31 mouse cellular contexts compared by ENCODE assay signal in the genomic region with DNA sequence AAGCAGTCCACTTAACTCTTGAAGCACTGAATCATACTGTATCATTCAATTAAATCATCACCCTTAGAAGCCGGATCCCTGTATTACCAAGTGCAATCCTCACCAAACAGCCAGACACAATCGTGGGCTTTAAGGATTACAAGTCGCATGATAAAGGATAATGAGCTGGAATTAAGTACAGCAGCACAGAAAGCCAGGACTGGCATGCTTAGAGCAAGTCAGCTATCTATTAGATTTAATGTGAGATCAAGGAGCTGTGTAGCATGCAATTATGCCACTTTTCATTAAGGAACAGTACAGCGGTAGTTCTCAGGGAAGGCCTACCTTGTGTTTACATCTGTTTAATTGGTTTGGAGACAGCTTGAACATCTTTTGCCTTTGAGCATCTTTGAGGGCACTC.
DNase-seq lines count a peak whose midpoint lies in the region; ATAC-seq and TF ChIP-seq lines count a peak whose summit lies in the region.
"Had no signal": no experiment of that assay in that cellular context is flagged by ENCODE, and none has a peak within 500 bp of the region (broad histone marks: within the 10 kb centered on the region; RNA-seq: fewer than 3 reads in every experiment).

No protein-coding gene starts in this region.

- ATAC-seq in midbrain, embryonic 13.5 days = peak; percentile 24; the same call in 1 of the 2 replicates
- no peak for ATAC-seq in midbrain, postnatal 0 days (ENCODE audit: low FRiP score)
- ATAC-seq in neural tube, embryonic 13.5 days (ENCODE audit: low read depth) = no peak
- no peak for ATAC-seq in neural tube, embryonic 15.5 days (ENCODE audit: low FRiP score)
- ATAC-seq: forebrain, embryonic 13.5 days; forebrain, postnatal 0 days; hindbrain, embryonic 16.5 days; Patski had no signal

- no peak overlapping the region for H3K4me2 ChIP-seq in midbrain, embryonic 13.5 days (replicated peaks)
- no peak overlapping the region for H3K4me2 ChIP-seq in midbrain, postnatal 0 days (ENCODE audit: low read depth, low read length, poor library complexity, severe bottlenecking)
- no peak overlapping the region for H3K4me2 ChIP-seq in neural tube, embryonic 13.5 days
- H3K4me2 ChIP-seq in neural tube, embryonic 15.5 days = no peak overlapping the region
- H3K4me2 ChIP-seq: embryonic facial prominence, embryonic 13.5 days; forebrain, embryonic 13.5 days; heart, embryonic 12.5 days; heart, embryonic 15.5 days; hindbrain, embryonic 13.5 days had no signal

- DNase-seq in midbrain, postnatal 0 days (ENCODE audit: low spot score) = no peak
- peak; percentile 40 for DNase-seq in retina, embryonic 14.5 days (ENCODE audit: low spot score)
- no peak for DNase-seq in frontal cortex, postnatal 36 days (ENCODE audit: low spot score in 2 of 2)
- DNase-seq in spleen, postnatal 10 days (ENCODE audit: low spot score in 2 of 2) = no peak
- DNase-seq: adrenal gland, postnatal 10 days; adrenal gland, postnatal 36 days; B cell, adult 2 months; cerebellum, adult 11 months; cerebellum, adult 2 months; cerebellum, adult 9-11 months; cerebellum, postnatal 25 days; forebrain, postnatal 0 days; gastrocnemius, postnatal 25 days; heart, adult 18-20 months; heart, postnatal 10 days; heart, postnatal 36 days had no signal

- H3K36me3 ChIP-seq in midbrain, embryonic 13.5 days = no peaks in the 10 kb centered on the region
- H3K36me3 ChIP-seq in midbrain, postnatal 0 days (ENCODE audit: insufficient read depth, low read length) = no peaks in the 10 kb centered on the region
- no peaks in the 10 kb centered on the region for H3K36me3 ChIP-seq in neural tube, embryonic 13.5 days
- no peaks in the 10 kb centered on the region for H3K36me3 ChIP-seq in neural tube, embryonic 15.5 days
- H3K36me3 ChIP-seq: embryonic facial prominence, embryonic 10.5 days; embryonic facial prominence, embryonic 13.5 days; G1E; heart, embryonic 12.5 days; heart, embryonic 15.5 days; hindbrain, embryonic 10.5 days; hindbrain, embryonic 13.5 days had no signal

- H3K9me3 ChIP-seq in midbrain, embryonic 13.5 days = no peaks in the 10 kb centered on the region
- no peaks in the 10 kb centered on the region for H3K9me3 ChIP-seq in midbrain, postnatal 0 days (ENCODE audit: low read length)
- H3K9me3 ChIP-seq in neural tube, embryonic 13.5 days = no peaks in the 10 kb centered on the region
- no peaks in the 10 kb centered on the region for H3K9me3 ChIP-seq in neural tube, embryonic 15.5 days (replicated peaks)
- H3K9me3 ChIP-seq: embryonic facial prominence, embryonic 10.5 days; embryonic facial prominence, embryonic 13.5 days; forebrain, embryonic 13.5 days; heart, embryonic 12.5 days; heart, embryonic 15.5 days; hindbrain, embryonic 10.5 days; hindbrain, embryonic 13.5 days had no signal

- whole genome bisulfite sequencing in midbrain, embryonic 13.5 days = 27% methylated on average over 4 of the region's 4 CpGs
- 29% methylated on average over 4 of the region's 4 CpGs for WGBS in midbrain, postnatal 0 days
- 69% methylated on average over 4 of the region's 4 CpGs for WGBS in neural tube, embryonic 13.5 days
- WGBS in neural tube, embryonic 15.5 days = 46% methylated on average over 4 of the region's 4 CpGs

- H3K4me3 ChIP-seq in midbrain, embryonic 13.5 days (replicated peaks) = no peak overlapping the region
- no peak overlapping the region for H3K4me3 ChIP-seq in midbrain, postnatal 0 days (ENCODE audit: low read depth, low read length)
- H3K4me3 ChIP-seq in neural tube, embryonic 13.5 days = no peak overlapping the region
- H3K4me3 ChIP-seq in neural tube, embryonic 15.5 days (replicated peaks) = no peak overlapping the region
- H3K4me3 ChIP-seq: embryonic facial prominence, embryonic 10.5 days; embryonic facial prominence, embryonic 13.5 days; erythroblast, embryonic 14.5 days; forebrain, embryonic 13.5 days; heart, embryonic 12.5 days; heart, embryonic 15.5 days; hindbrain, embryonic 10.5 days; hindbrain, embryonic 13.5 days had no signal

- H3K27me3 ChIP-seq in midbrain, embryonic 13.5 days = no peaks in the 10 kb centered on the region
- no peaks in the 10 kb centered on the region for H3K27me3 ChIP-seq in midbrain, postnatal 0 days (ENCODE audit: insufficient read depth, low read length)
- H3K27me3 ChIP-seq in neural tube, embryonic 13.5 days = no peaks in the 10 kb centered on the region
- H3K27me3 ChIP-seq in neural tube, embryonic 15.5 days (replicated peaks) = no peaks in the 10 kb centered on the region
- H3K27me3 ChIP-seq: CH12.LX; embryonic facial prominence, embryonic 13.5 days; forebrain, embryonic 13.5 days; heart, embryonic 12.5 days; heart, embryonic 15.5 days; hindbrain, embryonic 13.5 days had no signal

- TF ChIP-seq CTCF in midbrain, postnatal 0 days (IDR thresholded peaks at IDR 0.05) = no peak

- H3K9ac ChIP-seq in midbrain, embryonic 13.5 days (replicated peaks) = no peak overlapping the region
- no peak overlapping the region for H3K9ac ChIP-seq in midbrain, postnatal 0 days (replicated peaks; ENCODE audit: low read length, poor library complexity, severe bottlenecking)
- H3K9ac ChIP-seq in neural tube, embryonic 13.5 days = no peak overlapping the region
- H3K9ac ChIP-seq in neural tube, embryonic 15.5 days (replicated peaks) = no peak overlapping the region
- H3K9ac ChIP-seq: embryonic facial prominence, embryonic 13.5 days; forebrain, embryonic 13.5 days; forebrain, postnatal 0 days; heart, embryonic 12.5 days; heart, embryonic 15.5 days; hindbrain, embryonic 13.5 days had no signal

- H3K27ac ChIP-seq in midbrain, embryonic 13.5 days = 0 out of 2 replicates have a peak overlapping the region, but pooled peaks have one; percentile 16
- no peak overlapping the region for H3K27ac ChIP-seq in midbrain, postnatal 0 days (ENCODE audit: low read depth, low read length)
- H3K27ac ChIP-seq in neural tube, embryonic 13.5 days (replicated peaks) = 0 out of 2 replicates have a peak overlapping the region, but pooled peaks have one; percentile 55
- H3K27ac ChIP-seq in neural tube, embryonic 15.5 days (replicated peaks) = no peak overlapping the region
- H3K27ac ChIP-seq: embryonic facial prominence, embryonic 10.5 days; embryonic facial prominence, embryonic 13.5 days; forebrain, embryonic 13.5 days; heart, embryonic 15.5 days; hindbrain, embryonic 10.5 days; hindbrain, embryonic 13.5 days had no signal

- peaks cover 19% of the 10 kb centered on the region for H3K4me1 ChIP-seq in midbrain, embryonic 13.5 days (replicated peaks)
- H3K4me1 ChIP-seq in midbrain, postnatal 0 days (ENCODE audit: insufficient read depth, low read length) = peaks cover 3% of the 10 kb centered on the region; the same call in 1 of the 2 replicates
- no peaks in the 10 kb centered on the region for H3K4me1 ChIP-seq in neural tube, embryonic 13.5 days (replicated peaks)
- H3K4me1 ChIP-seq in neural tube, embryonic 15.5 days = 0 out of 2 replicates have a peak, but pooled peaks cover 2% of the 10 kb centered on the region
- H3K4me1 ChIP-seq: embryonic facial prominence, embryonic 10.5 days; embryonic facial prominence, embryonic 13.5 days; forebrain, embryonic 13.5 days; heart, embryonic 12.5 days; heart, embryonic 15.5 days; hindbrain, embryonic 10.5 days; hindbrain, embryonic 13.5 days had no signal

Comparison
In these comparisons a context has a peak if more than half of its experiments do, and no peak if none do; other contexts are left out.
1. H3K27ac ChIP-seq: peak in midbrain, embryonic 13.5 days (single experiment) and neural tube, embryonic 13.5 days (single experiment); none in midbrain, postnatal 0 days (single experiment) and neural tube, embryonic 15.5 days (single experiment).